Mouse (Mus musculus) embryo, embryonic 10.5 days (tissue): ENCODE measurements at regions not wholly inside any gene's neighbourhood (a gene's known extent, or its start where the extent isn't known, plus 50 kb on each side); places are given as distances from the start of the nearest gene placed in this dataset.
A peak's percentile ranks its signal among the peaks of the same experiment; 100 is the strongest.

Experiments used
- DNase-seq: peaks from one replicate; pipeline ENCODE4 v3.0.0-alpha.2; 2015; ENCODE audit warnings: low spot score

DNA sequence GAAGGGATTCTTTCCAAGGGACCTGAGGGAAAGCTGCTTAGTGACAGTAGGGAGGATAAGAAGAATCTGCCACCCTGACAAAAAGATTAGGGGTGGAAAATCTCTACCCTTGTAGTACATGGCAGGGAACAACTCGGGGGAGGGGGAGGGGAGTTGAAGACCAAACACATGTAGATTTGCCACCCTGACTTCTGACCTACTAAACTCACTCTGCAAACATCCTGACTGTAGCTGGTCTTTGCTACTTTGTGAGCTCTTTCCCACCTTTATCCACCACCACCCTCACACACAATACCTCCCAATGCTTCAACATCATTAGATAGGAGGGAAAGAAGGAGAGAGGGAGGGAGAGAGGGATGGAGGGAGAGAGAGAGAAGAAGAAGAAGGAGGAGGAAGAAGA, 140.4 kb upstream of the BC052040 start:
- no peak for DNase-seq

- DNase-seq = no peak
These were observed 131.6 kb upstream of the BC052040 start for GRCm38 (mm10) chr2:115449783-115450483.

DNA sequence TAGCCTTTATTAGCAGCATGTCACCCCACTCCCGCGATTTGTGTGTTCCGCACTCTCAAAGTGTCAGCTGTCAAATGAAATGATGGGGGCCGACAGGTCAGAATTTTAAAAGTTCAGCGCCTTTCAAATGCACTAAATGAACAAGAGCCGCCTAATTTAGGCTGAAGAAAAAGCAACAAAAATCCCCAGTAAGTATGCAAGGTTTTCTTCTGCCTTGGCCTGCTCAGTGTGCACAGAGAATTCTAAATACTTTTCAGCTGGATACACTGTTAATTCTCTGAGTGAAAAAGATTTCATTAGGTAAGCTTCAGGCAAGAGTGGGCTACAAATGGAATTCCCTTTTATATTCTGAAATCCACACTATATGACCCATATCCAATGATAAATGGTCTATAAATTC, 125.9 kb upstream of the BC052040 start:
- DNase-seq = no peak

DNA sequence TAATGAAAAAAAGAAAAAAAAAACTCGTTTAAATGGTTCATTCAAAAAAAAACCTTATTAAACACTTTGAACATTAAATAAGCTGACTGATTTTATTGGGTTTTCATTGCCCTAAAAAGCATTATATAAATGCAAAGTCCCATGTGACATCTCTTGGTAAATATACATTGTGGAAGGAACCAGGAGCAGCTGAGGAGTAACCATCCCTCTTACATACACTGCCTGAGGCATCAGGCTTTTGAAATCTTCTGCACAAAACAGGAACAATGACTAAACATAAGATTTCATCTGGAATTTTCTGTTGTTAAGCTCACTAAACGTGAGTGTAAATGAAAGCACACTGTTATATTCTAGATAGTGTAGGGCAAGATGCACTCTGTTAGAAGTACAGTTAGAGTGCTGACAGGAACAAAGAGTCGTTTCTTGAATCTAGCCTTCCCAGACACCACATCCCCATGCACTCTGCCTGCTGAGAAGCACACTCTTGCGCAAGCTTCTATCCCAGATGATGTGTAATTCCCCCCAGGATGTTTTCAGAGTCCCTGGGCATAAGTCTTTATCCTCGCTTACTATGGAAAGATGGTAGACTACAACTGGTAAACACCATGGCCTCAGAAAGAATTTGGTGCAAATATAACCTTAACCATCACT, 125.0 kb upstream of the BC052040 start:
- no peak for DNase-seq

DNA sequence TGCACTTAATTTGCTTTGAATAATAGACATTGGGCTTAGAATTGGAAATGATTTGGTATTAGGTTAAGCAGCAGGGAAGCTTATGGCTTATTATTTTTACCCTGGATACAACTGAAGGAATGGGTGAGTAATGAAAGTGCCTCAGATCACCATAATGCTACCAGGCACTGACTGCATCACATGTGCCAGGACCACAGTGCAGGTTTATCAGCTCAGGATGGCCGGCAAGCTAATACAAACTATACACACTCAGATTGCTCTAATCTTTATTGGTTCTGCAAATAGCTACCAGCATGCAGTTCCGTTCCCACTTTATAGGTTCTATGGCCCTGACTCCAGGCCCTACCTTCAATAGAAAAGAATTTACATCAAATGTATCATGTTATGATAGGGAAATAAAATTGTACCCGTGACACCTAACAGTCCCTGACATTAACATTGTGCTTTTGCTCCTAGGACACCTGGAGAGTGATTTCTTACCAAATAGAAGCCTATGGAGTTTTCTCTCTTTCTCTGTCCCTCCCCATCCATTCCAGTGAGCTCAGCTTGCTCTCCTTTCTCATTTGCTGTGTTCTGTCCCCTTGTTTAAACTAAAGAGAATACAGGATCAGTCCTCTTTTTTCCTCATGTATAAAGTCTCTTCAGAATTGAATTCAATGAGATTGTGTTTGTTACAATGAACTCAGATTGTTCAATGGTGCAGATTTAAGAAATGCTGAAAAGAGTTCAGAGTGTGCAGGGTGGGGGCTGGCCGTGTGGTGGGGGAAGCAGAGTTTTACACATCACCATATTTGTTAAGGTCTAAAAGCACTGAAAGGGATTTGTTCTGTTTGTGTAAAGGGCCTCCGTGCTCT, 121.3 kb upstream of the BC052040 start:
- no peak for DNase-seq

GRCm38 (mm10) chr2:115460882-115461151, 120.7 kb upstream of the BC052040 start:
- DNase-seq = no peak

DNA sequence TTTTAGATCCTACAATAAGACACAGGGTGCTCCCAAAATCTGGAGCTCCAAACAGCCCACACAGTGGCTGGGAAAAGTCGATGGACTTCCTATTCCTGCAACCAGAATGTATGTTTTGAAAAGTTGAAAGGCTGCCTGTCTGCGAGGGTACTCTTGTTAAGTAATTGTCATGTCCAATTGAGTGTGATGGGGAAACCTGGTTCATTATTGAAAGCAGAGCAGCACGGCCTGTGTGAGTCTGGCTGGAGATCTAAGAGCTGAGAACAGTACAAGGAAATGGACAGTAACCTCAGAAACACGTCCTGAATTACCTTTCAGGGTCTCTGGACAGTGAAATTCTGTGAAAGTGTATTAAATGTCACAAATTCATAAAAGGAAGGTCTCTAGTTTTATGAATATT, 115.3 kb upstream of the BC052040 start:
- DNase-seq = no peak

DNA sequence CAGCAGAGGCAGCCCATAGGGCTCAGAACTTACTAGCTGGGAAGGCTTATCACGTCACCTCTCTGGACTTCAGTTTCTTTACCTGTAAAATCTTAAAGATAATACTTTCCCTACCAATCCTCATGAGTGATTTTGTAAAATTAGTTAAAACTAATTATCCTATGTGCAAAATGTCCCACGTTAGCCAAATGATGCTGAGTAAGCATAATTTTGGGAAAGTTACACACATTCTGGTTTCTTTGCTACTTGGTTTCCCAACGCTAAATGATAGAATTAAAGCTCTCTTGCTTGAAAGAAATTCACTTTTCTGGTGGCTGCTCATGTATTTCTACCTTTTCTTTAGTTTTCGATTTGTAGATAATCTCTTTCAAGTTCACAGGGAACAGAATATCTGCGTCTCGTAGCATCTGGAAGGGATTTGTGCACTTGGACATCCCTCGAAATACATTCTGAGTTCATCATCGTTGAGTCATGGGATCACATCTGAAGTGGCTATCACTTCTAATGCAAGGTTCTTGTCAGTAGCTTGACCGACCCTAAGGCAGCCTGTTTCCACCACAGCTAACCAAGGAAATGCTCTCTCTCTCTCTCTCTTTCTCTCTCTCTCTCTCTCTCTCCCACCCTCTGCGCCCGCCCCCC, 114.3 kb upstream of the BC052040 start:
- no peak for DNase-seq

DNA sequence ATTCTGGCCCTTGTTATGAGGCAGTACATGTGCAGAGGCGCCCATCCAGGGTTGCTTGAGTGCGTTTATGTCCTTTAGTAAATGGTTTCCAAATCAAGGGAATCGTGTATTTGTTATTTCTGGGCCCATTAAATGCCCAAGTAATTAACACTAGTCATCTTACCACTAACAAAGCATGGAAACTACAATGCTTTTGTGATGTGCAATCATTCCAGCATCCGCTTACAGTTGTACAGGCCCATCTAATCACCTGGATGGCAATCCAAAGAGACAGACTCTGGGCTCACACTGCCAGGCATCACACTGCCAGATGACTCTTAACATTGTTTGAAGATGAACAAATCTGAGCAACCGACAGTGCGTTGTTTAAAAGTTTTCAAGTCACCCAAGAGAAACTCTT, 113.6 kb upstream of the BC052040 start:
- no peak for DNase-seq

DNA sequence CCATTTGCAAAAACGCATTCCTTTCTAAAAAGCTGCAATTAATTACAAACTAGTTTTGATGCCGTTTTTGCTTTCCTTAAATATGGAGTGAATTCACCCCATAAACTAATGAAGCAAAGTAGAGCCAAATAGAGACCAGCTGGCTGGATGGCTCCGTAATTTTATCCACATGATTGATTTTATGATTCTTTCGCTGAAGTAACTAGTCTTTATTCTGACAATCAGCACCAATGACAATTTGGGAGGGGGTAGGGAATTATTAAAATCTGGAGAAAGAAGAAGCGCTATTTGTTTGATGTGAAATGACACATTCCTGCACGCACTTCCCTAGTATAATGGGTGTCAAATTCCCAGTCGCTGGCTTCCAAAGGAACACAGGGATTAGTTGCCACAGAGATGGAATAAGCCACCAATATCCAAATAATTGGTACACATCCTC, 113.0 kb upstream of the BC052040 start:
- no peak for DNase-seq

DNA sequence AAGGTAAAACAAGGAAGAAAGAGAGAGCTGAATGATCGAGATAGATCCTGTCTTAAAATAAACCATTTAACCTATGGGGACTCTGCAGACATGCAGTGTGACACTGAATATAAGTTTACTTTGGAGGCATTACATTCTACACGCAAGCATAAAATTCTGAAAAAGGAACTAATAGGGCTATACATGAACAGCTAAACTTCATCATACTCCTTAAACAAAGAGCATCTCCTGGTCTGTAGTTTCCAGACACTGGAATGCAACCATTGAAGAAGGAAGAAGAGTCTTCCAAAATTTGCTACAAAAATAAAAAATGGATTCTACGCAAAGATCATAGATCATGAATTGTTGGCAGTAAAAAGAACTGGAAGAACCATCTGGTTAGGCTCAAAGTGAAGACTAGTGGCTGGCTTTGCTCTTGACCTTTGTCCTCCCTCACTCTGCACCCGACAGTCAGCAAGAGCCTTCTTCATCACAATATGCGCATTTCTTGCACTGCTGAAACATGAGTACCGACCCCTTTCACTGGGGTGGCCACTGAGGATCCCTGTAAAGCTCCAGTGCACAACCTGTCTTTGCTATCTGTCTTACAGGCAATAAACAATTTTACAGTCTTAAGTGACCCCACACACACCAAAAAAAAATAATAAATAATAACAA, 112.2 kb upstream of the BC052040 start:
- no peak for DNase-seq

DNA sequence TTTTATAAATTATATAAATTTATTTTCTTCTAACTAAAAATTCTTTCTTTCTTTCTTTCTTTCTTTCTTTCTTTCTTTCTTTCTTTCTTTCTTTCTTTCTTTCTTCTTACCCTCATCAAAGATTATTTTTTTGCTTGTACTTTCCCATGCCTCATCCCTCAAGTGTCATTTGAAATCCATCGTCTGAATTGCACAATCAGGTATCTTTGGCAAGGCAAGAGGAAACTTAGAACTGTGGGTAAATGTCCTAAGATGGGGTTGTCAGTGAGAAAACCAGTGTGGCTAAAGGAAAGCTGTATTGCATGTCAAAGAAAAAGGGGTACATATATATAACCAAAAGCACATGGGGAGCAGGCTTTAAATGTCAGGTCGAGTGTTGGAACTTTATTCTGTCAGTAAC, 109.1 kb upstream of the BC052040 start:
- DNase-seq = no peak

- DNase-seq = peak; percentile 67
These were observed 97.9 kb upstream of the BC052040 start for GRCm38 (mm10) chr2:115483418-115484288.

- no peak for DNase-seq
These were observed 93.1 kb upstream of the BC052040 start for GRCm38 (mm10) chr2:115488465-115488864.

GRCm38 (mm10) chr2:115493020-115493419, 88.5 kb upstream of the BC052040 start:
- DNase-seq = peak; percentile 62

- no peak for DNase-seq
These were observed 81.6 kb upstream of the BC052040 start for GRCm38 (mm10) chr2:115499904-115500303.

DNA sequence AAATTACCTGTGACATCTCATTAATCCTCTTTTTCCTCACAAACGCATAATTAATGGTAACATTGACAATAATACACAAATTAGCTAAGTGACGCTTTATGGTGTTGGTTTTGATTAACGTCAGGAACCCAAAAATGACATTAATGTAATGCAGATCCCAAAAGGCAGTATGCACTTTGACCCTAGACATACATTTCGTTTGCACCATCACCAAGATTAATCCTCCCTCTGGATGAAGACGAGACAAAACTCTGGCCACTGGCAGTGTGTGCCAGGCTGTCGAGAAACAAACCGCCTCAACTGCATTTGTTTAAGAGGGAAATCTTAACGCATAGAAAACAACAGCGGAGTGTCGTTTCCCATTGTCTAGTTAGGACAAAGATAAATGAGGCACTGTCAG, 72.0 kb upstream of the BC052040 start:
- DNase-seq = peak; percentile 62

DNA sequence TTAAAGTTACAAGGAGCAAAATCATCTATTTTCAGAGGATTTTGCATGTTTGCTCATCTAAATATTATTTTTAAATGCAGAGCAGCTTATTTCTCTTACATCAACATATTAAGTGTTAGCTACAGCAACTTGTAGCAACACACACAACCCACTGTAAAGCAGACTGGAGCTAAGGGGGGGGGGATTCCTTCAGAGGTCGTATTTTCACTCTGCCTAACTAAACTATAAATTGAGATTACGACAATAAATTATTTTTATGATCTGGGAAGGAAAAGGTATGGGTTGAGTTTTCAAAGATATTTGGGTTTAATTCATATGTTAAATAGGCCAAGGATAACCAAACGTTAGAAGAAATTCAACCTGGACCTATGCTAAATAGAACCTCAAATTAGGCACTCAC, 70.4 kb upstream of the BC052040 start:
- no peak for DNase-seq

DNA sequence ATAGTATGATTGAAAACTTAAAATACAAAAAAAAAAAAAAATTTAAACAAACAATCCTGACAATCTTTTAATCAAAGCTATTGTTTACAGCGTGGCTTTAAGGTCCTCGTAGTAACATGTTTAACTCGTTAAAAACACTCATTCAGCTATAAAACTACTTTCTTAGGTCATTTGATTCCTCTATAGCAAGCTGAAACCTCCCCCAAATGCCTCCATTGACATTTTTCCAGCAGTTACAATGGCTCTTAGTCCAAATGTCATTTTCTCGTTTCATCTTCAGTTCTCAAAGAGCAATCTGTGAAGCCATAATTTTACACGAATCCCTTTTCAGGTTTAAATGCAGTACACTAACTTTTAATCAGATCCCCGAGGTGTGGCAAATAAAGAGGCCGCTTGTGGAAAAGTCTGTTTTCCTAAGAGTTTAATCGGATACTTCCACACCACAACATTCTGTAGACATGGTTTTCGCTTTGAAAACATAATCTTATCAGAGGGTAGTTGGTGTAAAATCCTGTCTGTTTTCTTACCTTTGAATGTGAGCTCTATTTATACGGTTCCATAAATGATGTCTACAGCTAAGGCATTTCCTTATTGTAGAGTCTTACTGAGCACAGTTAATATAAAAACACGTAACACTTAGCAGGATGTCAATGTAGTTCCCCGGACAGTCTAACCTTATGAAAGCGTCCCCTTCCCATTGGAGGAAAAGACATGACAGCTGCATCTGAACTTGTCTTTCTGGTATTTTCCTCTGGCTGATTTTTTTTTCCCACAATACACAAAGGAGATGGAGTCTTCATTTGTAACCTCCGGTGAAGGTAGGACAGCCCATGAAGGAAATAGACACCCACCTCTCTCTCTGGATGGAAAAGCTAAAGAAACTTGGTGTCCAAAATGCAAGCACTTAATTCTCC, 69.6 kb upstream of the BC052040 start:
- peak; percentile 28 for DNase-seq

DNA sequence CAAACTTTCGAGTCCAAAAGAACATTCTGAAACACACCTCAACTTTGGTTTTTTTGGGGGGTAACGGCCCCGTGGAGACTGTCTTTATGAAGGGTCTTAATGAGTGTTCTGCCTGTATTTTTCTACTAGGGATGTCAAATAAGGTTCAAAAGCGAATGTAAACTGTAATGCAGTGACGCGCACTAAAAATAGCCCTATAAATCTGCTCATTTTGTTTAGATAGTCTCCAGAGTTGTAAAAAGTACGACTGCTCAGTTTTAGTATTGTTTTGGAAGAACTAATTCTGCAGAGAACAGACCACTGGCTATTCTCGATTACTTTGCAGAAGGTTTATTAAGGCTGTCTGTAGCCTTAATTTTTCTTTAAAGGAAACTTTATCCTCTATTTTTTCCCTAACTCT, 68.6 kb upstream of the BC052040 start:
- DNase-seq = peak; percentile 29
